Comparison of ENCODE assay signal across 11 mouse cellular contexts in the genomic region with DNA sequence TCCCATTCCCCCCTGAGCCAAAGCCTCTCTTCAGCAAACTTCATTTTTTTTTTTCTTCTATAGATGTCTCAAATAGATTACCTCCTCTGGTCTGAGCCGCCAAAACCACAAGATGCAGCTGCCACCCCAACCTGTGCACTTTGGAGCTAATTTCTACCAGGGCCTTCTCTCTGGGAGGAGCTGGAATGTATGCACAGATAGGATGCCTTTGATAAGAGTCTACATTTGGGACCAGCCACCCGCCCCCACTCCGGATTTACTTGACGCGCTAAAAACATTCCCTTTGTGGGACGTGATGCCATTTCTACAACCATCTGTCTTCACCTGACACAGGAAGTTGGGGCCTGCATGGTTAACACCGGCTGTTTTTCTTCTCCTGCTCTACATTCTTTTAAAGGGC.
A peak's percentile ranks its signal among the peaks of the same experiment; 100 is the strongest.
DNase-seq lines count a peak whose midpoint lies in the region; ATAC-seq and TF ChIP-seq lines count a peak whose summit lies in the region.
"Had no signal": no experiment of that assay in that cellular context is flagged by ENCODE, and none has a peak within 500 bp of the region (broad histone marks: within the 10 kb centered on the region; RNA-seq: fewer than 3 reads in every experiment).

No protein-coding gene starts in this region.

- H3K4me1 ChIP-seq in limb, embryonic 15.5 days, result peaks cover 52% of the 10 kb centered on the region
- H3K4me1 ChIP-seq in limb, embryonic 10.5 days, result peaks cover 61% of the 10 kb centered on the region
- H3K4me1 ChIP-seq in embryonic facial prominence, embryonic 14.5 days (ENCODE audit: control insufficient read depth, insufficient read depth, low read length), result 0 out of 2 replicates have a peak, but pooled peaks cover 3% of the 10 kb centered on the region
- peaks cover 43% of the 10 kb centered on the region for H3K4me1 ChIP-seq in kidney, embryonic 15.5 days

- 53% methylated on average over 7 of the region's 7 CpGs for WGBS in limb, embryonic 15.5 days
- 50% methylated on average over 7 of the region's 7 CpGs for WGBS in limb, embryonic 10.5 days
- WGBS in embryonic facial prominence, embryonic 14.5 days, result 41% methylated on average over 7 of the region's 7 CpGs
- WGBS in kidney, embryonic 15.5 days, result 33% methylated on average over 7 of the region's 7 CpGs

- H3K27ac ChIP-seq in limb, embryonic 15.5 days, result 0 out of 2 replicates have a peak overlapping the region, but pooled peaks have one; percentile 13
- no peak overlapping the region for H3K27ac ChIP-seq in limb, embryonic 10.5 days
- 0 out of 2 replicates have a peak overlapping the region, but pooled peaks have one; percentile 0 for H3K27ac ChIP-seq in embryonic facial prominence, embryonic 14.5 days (replicated peaks; ENCODE audit: low read depth, low read length)
- H3K27ac ChIP-seq in left cerebral cortex, adult 2 months, result peak overlapping the region; percentile 51
- H3K27ac ChIP-seq in kidney, embryonic 15.5 days, result no peak overlapping the region
- H3K27ac ChIP-seq: liver, embryonic 14.5 days had no signal

- H3K36me3 ChIP-seq in limb, embryonic 15.5 days, result no peaks in the 10 kb centered on the region
- no peaks in the 10 kb centered on the region for H3K36me3 ChIP-seq in limb, embryonic 10.5 days
- no peaks in the 10 kb centered on the region for H3K36me3 ChIP-seq in embryonic facial prominence, embryonic 14.5 days (ENCODE audit: control insufficient read depth, insufficient read depth, low read length)
- no peaks in the 10 kb centered on the region for H3K36me3 ChIP-seq in kidney, embryonic 15.5 days

- no peaks in the 10 kb centered on the region for H3K9me3 ChIP-seq in limb, embryonic 15.5 days
- no peaks in the 10 kb centered on the region for H3K9me3 ChIP-seq in limb, embryonic 10.5 days (replicated peaks)
- H3K9me3 ChIP-seq in embryonic facial prominence, embryonic 14.5 days (ENCODE audit: control insufficient read depth, low read length), result no peaks in the 10 kb centered on the region
- H3K9me3 ChIP-seq in kidney, embryonic 15.5 days (replicated peaks), result no peaks in the 10 kb centered on the region

- no peak overlapping the region for H3K9ac ChIP-seq in limb, embryonic 15.5 days
- no peak overlapping the region for H3K9ac ChIP-seq in embryonic facial prominence, embryonic 14.5 days (ENCODE audit: low read depth, low read length)
- no peak overlapping the region for H3K9ac ChIP-seq in kidney, embryonic 15.5 days
- H3K9ac ChIP-seq: liver, embryonic 14.5 days had no signal

- intact Hi-C loops in left cerebral cortex, adult 2 months (cut with DNase I), result loop anchor here (5.0 kb wide), 2 partner anchors 73 to 143 kb away; partner anchors contain the start of gene Mgat4a

- no peak for ATAC-seq in limb, embryonic 15.5 days (ENCODE audit: insufficient number of reproducible peaks, low FRiP score, low TSS enrichment, low read depth)
- ATAC-seq in embryonic facial prominence, embryonic 14.5 days (ENCODE audit: low read depth), result no peak
- ATAC-seq in kidney, embryonic 15.5 days (replicated peaks; ENCODE audit: low FRiP score), result no peak
- ATAC-seq: Patski had no signal

- no peak overlapping the region for H3K4me3 ChIP-seq in limb, embryonic 15.5 days
- no peak overlapping the region for H3K4me3 ChIP-seq in limb, embryonic 10.5 days
- H3K4me3 ChIP-seq in embryonic facial prominence, embryonic 14.5 days (ENCODE audit: low read depth, low read length), result no peak overlapping the region
- H3K4me3 ChIP-seq in left cerebral cortex, adult 2 months, result no peak overlapping the region
- no peak overlapping the region for H3K4me3 ChIP-seq in kidney, embryonic 15.5 days (replicated peaks)

- no peak for TF ChIP-seq CTCF in left cerebral cortex, adult 2 months (IDR thresholded peaks at IDR 0.05)

- no peak for DNase-seq in limb, embryonic 10.5 days (ENCODE audit: low spot score)
- peak; percentile 39 for DNase-seq in embryonic facial prominence, embryonic 14.5 days (ENCODE audit: low spot score)
- DNase-seq in left cerebral cortex, adult 2 months (ENCODE audit: extremely low spot score in 1 of 2, low spot score in 2 of 2), result peak; percentile 35
- peak; percentile 49 for DNase-seq in telencephalon, adult 2 months (ENCODE audit: low read depth, low spot score)
- DNase-seq in adrenal gland, adult 18-20 months (ENCODE audit: low spot score in 2 of 2), result no peak
- DNase-seq in adrenal gland, postnatal 14 days, result no peak
- DNase-seq: kidney, postnatal 36 days had no signal

- no peaks in the 10 kb centered on the region for H3K27me3 ChIP-seq in limb, embryonic 15.5 days
- H3K27me3 ChIP-seq in limb, embryonic 10.5 days (ENCODE audit: low read depth, poor library complexity, severe bottlenecking), result no peaks in the 10 kb centered on the region
- no peaks in the 10 kb centered on the region for H3K27me3 ChIP-seq in embryonic facial prominence, embryonic 14.5 days (replicated peaks; ENCODE audit: control insufficient read depth, insufficient read depth, low read length)
- H3K27me3 ChIP-seq in kidney, embryonic 15.5 days, result no peaks in the 10 kb centered on the region
- H3K27me3 ChIP-seq: Patski had no signal

- no peak overlapping the region for H3K4me2 ChIP-seq in limb, embryonic 15.5 days
- no peak overlapping the region for H3K4me2 ChIP-seq in embryonic facial prominence, embryonic 14.5 days (ENCODE audit: low read depth, low read length)
- H3K4me2 ChIP-seq in kidney, embryonic 15.5 days, result no peak overlapping the region

Comparison
In these comparisons a context has a peak if more than half of its experiments do, and no peak if none do; other contexts are left out.
1. H3K27ac ChIP-seq: peak in limb, embryonic 15.5 days (single experiment), embryonic facial prominence, embryonic 14.5 days (single experiment) and left cerebral cortex, adult 2 months (single experiment); none in limb, embryonic 10.5 days (single experiment) and kidney, embryonic 15.5 days (single experiment).
2. DNase-seq: peak in embryonic facial prominence, embryonic 14.5 days (single experiment), left cerebral cortex, adult 2 months (2 of 2) and telencephalon, adult 2 months (single experiment); none in limb, embryonic 10.5 days (single experiment), adrenal gland, adult 18-20 months (0 of 2) and adrenal gland, postnatal 14 days (single experiment).